Mouse (Mus musculus): ENCODE data around the gene Ruvbl1.

DNA sequence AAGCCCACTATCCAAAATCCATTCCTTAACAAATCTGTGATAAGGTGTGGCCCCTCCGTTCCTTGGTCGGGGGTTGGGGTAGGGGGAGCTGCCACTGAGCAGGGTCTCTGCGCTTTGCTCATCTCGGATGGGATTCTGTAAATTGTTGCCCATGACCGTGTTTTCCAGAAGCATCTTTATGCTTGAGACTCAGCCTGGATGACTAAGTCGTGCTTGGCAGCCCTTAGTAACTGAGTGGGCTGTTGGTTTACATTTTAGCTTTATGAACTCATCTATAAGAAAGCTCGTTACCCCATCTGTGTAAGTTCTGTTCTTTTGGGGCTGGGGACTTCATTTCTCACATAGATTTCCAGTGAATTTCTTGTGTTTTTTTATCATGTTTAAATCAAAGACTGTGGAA, 23.8 kb downstream of the Ruvbl1 start:
- TF ChIP-seq CTCF (IDR thresholded peaks at IDR 0.05; ENCODE audit: low read depth) (no peak), EP300 (IDR thresholded peaks at IDR 0.05; ENCODE audit: low read depth) (no peak)
